Mouse (Mus musculus): ENCODE data around the gene Ank2. TPM values are rescaled to one million over a fixed set of nuclear protein-coding genes. Genes with fewer than 3 reads are reported as not detected.

The Ank2 gene
- polyA plus RNA-seq, 1 experiment from 2014 or later = 118 TPM

DNA sequence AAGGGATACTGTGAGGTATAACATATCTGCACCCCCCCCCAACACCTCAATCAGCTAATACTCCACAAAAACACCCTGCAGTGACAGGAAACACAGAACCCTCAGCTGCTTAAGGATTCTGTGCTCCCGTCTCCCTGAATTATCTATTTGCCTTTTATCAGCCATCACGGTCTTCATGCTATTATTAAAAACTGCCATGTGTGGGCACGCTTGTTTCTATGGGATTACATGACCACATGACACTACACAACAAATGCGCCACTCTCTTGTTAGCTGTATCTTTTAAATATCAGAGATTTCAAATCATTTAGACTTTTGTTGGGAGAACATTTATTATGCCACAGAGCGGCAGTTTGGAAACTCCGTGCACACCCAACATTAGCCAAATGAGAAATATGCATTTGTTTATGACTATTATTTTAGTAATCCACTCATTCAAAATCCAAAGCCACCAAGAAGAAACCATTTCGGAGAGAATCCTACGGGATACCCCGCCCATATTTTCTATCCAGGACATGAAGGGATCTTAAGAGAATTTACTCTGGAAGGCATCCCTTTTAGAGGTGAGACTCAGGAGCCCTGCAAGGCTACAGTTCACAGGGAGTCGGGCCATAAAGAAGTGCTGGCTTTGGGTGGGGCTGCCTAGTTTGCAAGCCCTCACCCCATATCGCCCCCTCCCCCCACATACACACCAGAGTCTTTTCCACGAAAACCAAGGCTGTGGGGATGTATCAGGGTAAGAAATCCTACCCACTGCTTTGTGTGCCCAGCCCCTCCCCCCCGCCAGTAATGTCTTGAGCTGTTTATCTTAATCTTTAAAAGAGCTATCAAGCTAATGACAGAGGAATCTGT lies 274.6 kb downstream of the Ank2 start:
- WGBS = 56% methylated on average over 13 of the region's 13 CpGs
- Histone ChIP-seq H3K27me3 (ENCODE audit: control insufficient read depth, insufficient read depth, low read length) (no peaks in the 10 kb centered on the region), H3K27ac (ENCODE audit: low read depth, low read length) (0 out of 2 replicates have a peak overlapping the region, but pooled peaks have one; percentile 18), H3K4me3 (ENCODE audit: low read depth, low read length) (peak overlapping the region; percentile 43), H3K36me3 (ENCODE audit: control insufficient read depth, insufficient read depth, low read length) (no peaks in the 10 kb centered on the region), H3K9me3 (ENCODE audit: control insufficient read depth, low read length) (no peaks in the 10 kb centered on the region), H3K9ac (ENCODE audit: low read depth, low read length) (peak overlapping the region; percentile 17), H3K4me2 (replicated peaks; ENCODE audit: low read depth, low read length) (peak overlapping the region; percentile 69), H3K4me1 (replicated peaks; ENCODE audit: control insufficient read depth, insufficient read depth, low read length) (peaks cover 2% of the 10 kb centered on the region; the same call in 1 of the 2 replicates)
- ATAC-seq (ENCODE audit: low FRiP score) (peak; percentile 26; the same call in 1 of the 2 replicates), DNase-seq (ENCODE audit: low spot score) (peak; percentile 37)

GRCm38 (mm10) chr3:127222086-127222485 lies 277.1 kb downstream of the Ank2 start:
- no peaks in the 10 kb centered on the region for H3K9me3 ChIP-seq (ENCODE audit: control insufficient read depth, low read length)
- 87% methylated on average over 2 of the region's 2 CpGs for WGBS
- H3K4me3 ChIP-seq (ENCODE audit: low read depth, low read length) = no peak overlapping the region
- H3K27ac ChIP-seq (ENCODE audit: low read depth, low read length) = no peak overlapping the region
- no peaks in the 10 kb centered on the region for H3K36me3 ChIP-seq (ENCODE audit: control insufficient read depth, insufficient read depth, low read length)
- DNase-seq (ENCODE audit: low spot score) = no peak
- peaks cover 2% of the 10 kb centered on the region; the same call in 1 of the 2 replicates for H3K4me1 ChIP-seq (replicated peaks; ENCODE audit: control insufficient read depth, insufficient read depth, low read length)
- no peak for ATAC-seq (ENCODE audit: low FRiP score)
- H3K27me3 ChIP-seq (ENCODE audit: control insufficient read depth, insufficient read depth, low read length) = no peaks in the 10 kb centered on the region
- H3K9ac ChIP-seq (ENCODE audit: low read depth, low read length) = no peak overlapping the region
- H3K4me2 ChIP-seq (replicated peaks; ENCODE audit: low read depth, low read length) = no peak overlapping the region

GRCm38 (mm10) chr3:127220859-127221258 lies 278.3 kb downstream of the Ank2 start:
- H3K9ac ChIP-seq (ENCODE audit: low read depth, low read length) = no peak overlapping the region
- no peak overlapping the region for H3K4me3 ChIP-seq (ENCODE audit: low read depth, low read length)
- H3K36me3 ChIP-seq (ENCODE audit: control insufficient read depth, insufficient read depth, low read length) = no peaks in the 10 kb centered on the region
- H3K9me3 ChIP-seq (ENCODE audit: control insufficient read depth, low read length) = no peaks in the 10 kb centered on the region
- H3K4me2 ChIP-seq (replicated peaks; ENCODE audit: low read depth, low read length) = no peak overlapping the region
- H3K27ac ChIP-seq (ENCODE audit: low read depth, low read length) = no peak overlapping the region
- no peaks in the 10 kb centered on the region for H3K27me3 ChIP-seq (ENCODE audit: control insufficient read depth, insufficient read depth, low read length)
- DNase-seq (ENCODE audit: low spot score) (no peak), ATAC-seq (ENCODE audit: low FRiP score) (no peak)
- H3K4me1 ChIP-seq (replicated peaks; ENCODE audit: control insufficient read depth, insufficient read depth, low read length) = no peaks in the 10 kb centered on the region
- 93% methylated on average over 9 of the region's 9 CpGs for WGBS

DNA sequence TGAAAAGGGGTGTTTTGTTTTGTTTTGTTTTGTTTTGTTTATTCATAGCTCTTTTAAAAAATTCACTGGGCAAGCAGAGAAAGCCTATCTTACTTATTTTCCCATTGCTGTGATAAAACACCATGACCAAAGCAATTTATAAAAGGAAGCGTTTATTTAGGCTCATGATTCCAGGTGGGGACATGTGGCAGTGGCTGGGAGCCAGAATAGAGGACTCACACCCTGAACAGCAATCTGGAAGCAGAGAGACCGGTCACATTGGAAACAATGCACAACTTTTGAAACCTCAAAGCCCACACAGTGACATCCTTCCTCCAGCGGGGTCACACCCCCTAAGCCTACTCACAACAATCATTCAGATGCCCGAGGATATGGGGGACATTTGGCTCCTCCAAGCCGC lies 285.6 kb downstream of the Ank2 start:
- H3K4me2 ChIP-seq (replicated peaks; ENCODE audit: low read depth, low read length) = no peak overlapping the region
- ATAC-seq (ENCODE audit: low FRiP score) (no peak), DNase-seq (ENCODE audit: low spot score) (no peak)
- H3K36me3 ChIP-seq (ENCODE audit: control insufficient read depth, insufficient read depth, low read length) = no peaks in the 10 kb centered on the region
- no peaks in the 10 kb centered on the region for H3K27me3 ChIP-seq (ENCODE audit: control insufficient read depth, insufficient read depth, low read length)
- 64% methylated on average over 5 of the region's 5 CpGs for WGBS
- no peak overlapping the region for H3K27ac ChIP-seq (ENCODE audit: low read depth, low read length)
- H3K4me1 ChIP-seq (replicated peaks; ENCODE audit: control insufficient read depth, insufficient read depth, low read length) = peaks cover 2% of the 10 kb centered on the region; the same call in 1 of the 2 replicates
- H3K4me3 ChIP-seq (ENCODE audit: low read depth, low read length) = no peak overlapping the region
- no peaks in the 10 kb centered on the region for H3K9me3 ChIP-seq (ENCODE audit: control insufficient read depth, low read length)
- H3K9ac ChIP-seq (ENCODE audit: low read depth, low read length) = no peak overlapping the region

- DNase-seq (ENCODE audit: low spot score) = no peak
- H3K4me3 ChIP-seq (ENCODE audit: low read depth, low read length) = no peak overlapping the region
- no peak overlapping the region for H3K9ac ChIP-seq (ENCODE audit: low read depth, low read length)
- no peak overlapping the region for H3K4me2 ChIP-seq (replicated peaks; ENCODE audit: low read depth, low read length)
- no peaks in the 10 kb centered on the region for H3K27me3 ChIP-seq (ENCODE audit: control insufficient read depth, insufficient read depth, low read length)
- no peak overlapping the region for H3K27ac ChIP-seq (ENCODE audit: low read depth, low read length)
- H3K36me3 ChIP-seq (ENCODE audit: control insufficient read depth, insufficient read depth, low read length) = no peaks in the 10 kb centered on the region
- H3K4me1 ChIP-seq (replicated peaks; ENCODE audit: control insufficient read depth, insufficient read depth, low read length) = peaks cover 2% of the 10 kb centered on the region; the same call in 1 of the 2 replicates
- H3K9me3 ChIP-seq (ENCODE audit: control insufficient read depth, low read length) = no peaks in the 10 kb centered on the region
- 88% methylated on average over 3 of the region's 3 CpGs for WGBS
- ATAC-seq (ENCODE audit: low FRiP score) = no peak
Observed at GRCm38 (mm10) chr3:127211119-127211518, 288.0 kb downstream of the Ank2 start.

- H3K36me3 ChIP-seq (ENCODE audit: control insufficient read depth, insufficient read depth, low read length) = no peaks in the 10 kb centered on the region
- no peak overlapping the region for H3K4me2 ChIP-seq (replicated peaks; ENCODE audit: low read depth, low read length)
- H3K27ac ChIP-seq (ENCODE audit: low read depth, low read length) = no peak overlapping the region
- no peaks in the 10 kb centered on the region for H3K27me3 ChIP-seq (ENCODE audit: control insufficient read depth, insufficient read depth, low read length)
- DNase-seq (ENCODE audit: low spot score) (no peak), ATAC-seq (ENCODE audit: low FRiP score) (no peak)
- no peak overlapping the region for H3K4me3 ChIP-seq (ENCODE audit: low read depth, low read length)
- 72% methylated on average over 4 of the region's 4 CpGs for WGBS
- peaks cover 2% of the 10 kb centered on the region; the same call in 1 of the 2 replicates for H3K4me1 ChIP-seq (replicated peaks; ENCODE audit: control insufficient read depth, insufficient read depth, low read length)
- H3K9ac ChIP-seq (ENCODE audit: low read depth, low read length) = no peak overlapping the region
- no peaks in the 10 kb centered on the region for H3K9me3 ChIP-seq (ENCODE audit: control insufficient read depth, low read length)
Observed at GRCm38 (mm10) chr3:127210552-127210951, 288.6 kb downstream of the Ank2 start.

- Histone ChIP-seq H3K27me3 (ENCODE audit: control insufficient read depth, insufficient read depth, low read length) (no peaks in the 10 kb centered on the region), H3K4me3 (ENCODE audit: low read depth, low read length) (no peak overlapping the region), H3K4me2 (replicated peaks; ENCODE audit: low read depth, low read length) (no peak overlapping the region), H3K4me1 (replicated peaks; ENCODE audit: control insufficient read depth, insufficient read depth, low read length) (peaks cover 2% of the 10 kb centered on the region; the same call in 1 of the 2 replicates), H3K27ac (ENCODE audit: low read depth, low read length) (no peak overlapping the region), H3K9ac (ENCODE audit: low read depth, low read length) (no peak overlapping the region), H3K9me3 (ENCODE audit: control insufficient read depth, low read length) (no peaks in the 10 kb centered on the region), H3K36me3 (ENCODE audit: control insufficient read depth, insufficient read depth, low read length) (no peaks in the 10 kb centered on the region)
- ATAC-seq (ENCODE audit: low FRiP score) = no peak
- no peak for DNase-seq (ENCODE audit: low spot score)
- 88% methylated on average over 5 of the region's 5 CpGs for WGBS
Observed at GRCm38 (mm10) chr3:127208871-127209270, 290.3 kb downstream of the Ank2 start.

- no peak for DNase-seq (ENCODE audit: low spot score)
- 94% methylated on average over 5 of the region's 5 CpGs for WGBS
- Histone ChIP-seq H3K9ac (ENCODE audit: low read depth, low read length) (no peak overlapping the region), H3K27me3 (ENCODE audit: control insufficient read depth, insufficient read depth, low read length) (no peaks in the 10 kb centered on the region), H3K9me3 (ENCODE audit: control insufficient read depth, low read length) (no peaks in the 10 kb centered on the region), H3K4me1 (replicated peaks; ENCODE audit: control insufficient read depth, insufficient read depth, low read length) (no peaks in the 10 kb centered on the region), H3K36me3 (ENCODE audit: control insufficient read depth, insufficient read depth, low read length) (no peaks in the 10 kb centered on the region), H3K4me2 (replicated peaks; ENCODE audit: low read depth, low read length) (no peak overlapping the region), H3K27ac (ENCODE audit: low read depth, low read length) (no peak overlapping the region), H3K4me3 (ENCODE audit: low read depth, low read length) (no peak overlapping the region)
- ATAC-seq (ENCODE audit: low FRiP score) = no peak
Observed at GRCm38 (mm10) chr3:127205883-127206434, 293.2 kb downstream of the Ank2 start.

Measured in hindbrain, embryonic 11.5 days (tissue).